Mouse (Mus musculus) right cerebral cortex, postnatal 25 days (tissue): Measurements from ENCODE around the gene Atg10.
A peak's percentile ranks its signal among the peaks of the same experiment; 100 is the strongest.

ENCODE experiments used
- DNase-seq: peaks from one replicate; pipeline ENCODE4 v3.0.0; 2022

Atg10 gene

GRCm38 (mm10) chr13:91171766-91172491 lies 51.8 kb downstream of the Atg10 start:
- DNase-seq: no peak

GRCm38 (mm10) chr13:91171205-91171604 lies 52.6 kb downstream of the Atg10 start:
- DNase-seq: no peak

GRCm38 (mm10) chr13:91169529-91170319 lies 54.0 kb downstream of the Atg10 start:
- no peak for DNase-seq

GRCm38 (mm10) chr13:91168486-91168885 lies 55.3 kb downstream of the Atg10 start:
- no peak for DNase-seq

- no peak for DNase-seq
Measured at GRCm38 (mm10) chr13:91167561-91167960, 56.2 kb downstream of the Atg10 start.

DNA sequence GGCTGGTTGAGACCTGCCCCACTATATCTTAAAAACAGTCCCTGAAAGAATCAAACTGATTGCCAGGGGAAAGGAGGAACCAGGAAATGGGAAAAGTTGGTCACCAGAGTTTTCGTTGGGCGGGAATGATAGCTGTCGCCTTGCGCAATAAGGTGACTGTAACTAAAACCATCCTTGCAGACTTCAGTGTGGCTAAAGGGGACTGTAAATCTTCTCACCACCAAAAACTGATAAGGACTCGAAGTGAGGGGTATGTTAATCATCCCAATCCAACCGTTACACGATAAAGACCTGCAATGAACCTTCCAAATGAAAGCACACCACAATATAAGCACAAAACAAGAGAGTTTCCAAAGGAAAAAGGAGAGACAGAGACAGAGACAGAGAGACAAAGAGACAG lies 57.5 kb downstream of the Atg10 start:
- no peak for DNase-seq

DNA sequence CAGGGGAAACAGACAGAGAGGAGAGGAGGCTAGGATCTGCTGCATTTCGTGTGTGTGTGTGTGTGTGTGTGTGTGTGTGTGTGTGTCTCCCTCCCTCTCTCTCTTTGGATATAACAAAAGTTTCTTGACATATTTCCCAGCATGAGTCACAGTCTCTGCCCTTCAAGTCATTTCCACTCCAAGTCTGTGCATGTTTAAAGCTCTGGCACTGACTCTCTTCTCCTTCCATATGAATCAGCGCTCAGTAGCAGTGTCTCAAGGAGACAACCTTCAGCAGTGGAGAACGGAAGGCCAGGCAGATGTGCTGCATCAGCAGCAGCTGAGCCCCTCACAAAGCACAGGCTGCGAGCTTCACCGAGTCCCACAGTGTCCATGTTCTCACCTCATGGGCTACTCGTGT lies 58.6 kb downstream of the Atg10 start:
- DNase-seq: peak; percentile 51

- DNase-seq: no peak
Measured at GRCm38 (mm10) chr13:91163292-91163691, 60.5 kb downstream of the Atg10 start.

DNA sequence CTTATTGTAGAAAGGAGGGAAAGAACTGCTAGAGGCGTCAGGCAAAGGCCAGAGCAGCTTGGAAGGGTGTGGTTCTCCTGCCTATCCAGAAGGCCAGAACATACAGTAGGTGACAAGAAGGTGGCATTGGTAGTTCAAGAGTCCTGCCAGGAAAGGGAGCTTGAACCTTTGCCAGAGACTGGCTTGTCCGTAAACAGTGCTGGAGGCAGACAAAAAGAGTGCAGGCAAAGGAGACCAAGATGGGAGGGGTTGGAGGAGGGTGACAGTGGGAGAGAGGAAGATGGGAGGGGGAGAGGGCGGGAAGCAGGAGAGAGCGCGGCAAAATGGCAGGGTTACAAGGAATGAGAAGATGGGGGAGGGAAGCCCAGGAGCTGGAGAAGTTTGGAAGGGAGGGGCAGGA lies 61.3 kb downstream of the Atg10 start:
- DNase-seq: no peak

DNA sequence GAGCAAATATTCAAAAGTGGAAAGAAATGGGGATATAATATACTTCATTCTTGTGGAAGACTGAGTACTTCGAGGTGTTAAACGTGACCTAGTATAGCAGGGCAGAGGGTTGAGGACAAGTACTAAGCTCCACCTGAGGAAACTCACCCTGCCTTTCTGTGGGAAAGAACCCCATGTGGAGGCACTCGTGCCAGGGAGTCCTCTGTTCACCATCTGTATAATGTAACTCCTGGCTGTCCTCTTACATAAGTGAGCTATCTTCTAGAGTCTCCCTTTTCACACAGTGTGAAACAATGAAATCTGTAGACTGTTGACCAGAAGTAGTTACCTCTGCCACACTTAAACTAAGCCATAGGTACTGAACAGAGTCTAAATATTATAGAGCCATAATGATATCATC lies 63.2 kb downstream of the Atg10 start:
- DNase-seq: no peak

DNA sequence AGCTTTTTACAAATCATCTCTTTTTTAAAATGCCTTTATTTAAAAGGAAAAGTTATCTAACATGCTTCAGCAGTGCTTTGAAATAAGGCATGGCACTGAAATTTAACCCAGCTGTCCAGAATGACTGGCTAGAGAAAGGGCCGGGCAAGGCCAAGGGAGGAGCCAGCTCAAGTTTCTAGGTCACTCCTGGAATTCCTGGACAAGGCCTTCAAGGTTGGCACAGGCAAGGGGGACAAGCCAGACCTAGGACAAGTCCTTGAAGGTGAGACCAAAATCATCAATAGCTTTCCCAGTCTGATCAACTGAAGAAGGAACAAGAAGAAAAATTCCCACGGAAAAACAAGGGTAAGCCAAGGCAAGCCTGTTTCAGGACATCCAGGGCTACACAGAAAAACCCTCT lies 63.9 kb downstream of the Atg10 start:
- DNase-seq: no peak

DNA sequence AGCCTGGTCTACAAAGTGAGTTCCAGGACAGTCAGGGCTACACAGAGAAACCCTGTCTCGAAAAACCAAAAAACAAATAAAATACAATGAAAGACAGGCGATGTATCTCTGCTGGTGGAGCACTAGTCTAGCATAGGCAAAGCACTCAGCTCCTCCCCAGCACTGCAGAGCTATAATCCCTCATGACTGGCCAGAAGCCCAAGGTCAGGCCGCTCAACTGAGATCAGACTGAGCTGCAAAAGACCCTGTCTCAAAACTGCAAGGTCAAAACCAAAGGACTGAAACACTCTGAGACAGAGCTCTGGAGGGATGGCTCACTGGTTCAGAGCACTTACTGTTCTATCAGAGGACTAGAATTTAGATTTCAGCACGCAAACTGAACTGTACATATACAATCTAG lies 65.8 kb downstream of the Atg10 start:
- no peak for DNase-seq

DNA sequence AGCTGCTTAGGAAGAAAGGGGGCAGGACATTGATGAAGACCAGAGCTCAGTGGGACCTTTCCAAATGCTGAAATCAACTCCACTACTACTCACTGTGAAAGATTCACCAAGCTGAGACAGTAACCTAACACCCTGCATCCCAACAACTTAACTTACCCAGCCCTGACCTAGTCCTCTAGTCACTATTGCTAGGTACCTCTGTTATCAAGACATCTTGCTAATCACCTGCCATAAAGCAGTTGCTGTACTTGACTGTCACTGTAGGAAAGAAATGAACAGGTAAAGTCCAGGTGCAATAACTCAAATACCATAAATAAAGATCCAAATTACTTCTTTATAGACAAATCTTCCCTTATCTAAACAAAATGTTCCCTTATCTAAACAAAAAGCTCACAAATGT lies 66.3 kb downstream of the Atg10 start:
- DNase-seq: no peak

DNA sequence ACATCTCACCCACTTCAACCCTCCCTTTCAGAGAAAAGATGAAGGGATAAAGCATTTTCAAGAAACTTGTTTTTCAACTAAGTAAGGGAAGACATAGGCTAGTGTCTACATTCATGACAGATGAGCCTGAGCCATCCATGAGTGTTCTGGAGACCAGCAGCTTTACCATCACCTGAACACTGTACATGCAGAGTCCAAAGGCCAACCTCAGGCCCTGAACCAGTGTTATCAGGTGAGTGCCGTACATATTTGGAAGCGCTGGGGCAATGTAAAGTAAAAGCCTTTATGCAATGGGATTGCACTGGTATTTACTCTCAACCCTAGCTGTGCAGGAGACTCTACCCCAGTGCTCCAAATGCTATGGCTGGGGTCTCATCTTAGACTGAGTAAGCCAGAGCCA lies 66.8 kb downstream of the Atg10 start:
- DNase-seq: no peak

DNA sequence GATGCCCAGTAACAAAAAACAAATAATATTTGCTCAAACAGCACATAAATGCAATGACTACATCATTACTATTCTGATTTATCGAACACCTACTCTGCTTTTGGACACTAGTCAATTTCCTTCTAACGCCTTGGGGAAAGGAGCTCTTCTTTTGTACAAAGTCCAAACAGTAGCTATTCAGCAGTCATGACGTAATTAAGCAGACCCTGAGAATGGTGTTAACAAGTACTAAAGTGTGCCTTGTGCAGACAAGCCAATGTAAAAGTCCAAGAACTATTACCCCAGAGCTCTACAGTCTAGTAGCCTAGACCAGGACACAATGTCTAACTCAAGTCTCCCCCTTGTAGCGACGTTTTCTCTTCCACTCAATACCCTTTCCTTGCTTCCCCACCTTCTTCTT lies 67.5 kb downstream of the Atg10 start:
- DNase-seq: no peak

- DNase-seq: no peak
Measured at GRCm38 (mm10) chr13:91155429-91156207, 68.2 kb downstream of the Atg10 start.

- no peak for DNase-seq
Measured at GRCm38 (mm10) chr13:91154622-91155021, 69.1 kb downstream of the Atg10 start.

GRCm38 (mm10) chr13:91136337-91136736 lies 87.4 kb downstream of the Atg10 start:
- no peak for DNase-seq

DNA sequence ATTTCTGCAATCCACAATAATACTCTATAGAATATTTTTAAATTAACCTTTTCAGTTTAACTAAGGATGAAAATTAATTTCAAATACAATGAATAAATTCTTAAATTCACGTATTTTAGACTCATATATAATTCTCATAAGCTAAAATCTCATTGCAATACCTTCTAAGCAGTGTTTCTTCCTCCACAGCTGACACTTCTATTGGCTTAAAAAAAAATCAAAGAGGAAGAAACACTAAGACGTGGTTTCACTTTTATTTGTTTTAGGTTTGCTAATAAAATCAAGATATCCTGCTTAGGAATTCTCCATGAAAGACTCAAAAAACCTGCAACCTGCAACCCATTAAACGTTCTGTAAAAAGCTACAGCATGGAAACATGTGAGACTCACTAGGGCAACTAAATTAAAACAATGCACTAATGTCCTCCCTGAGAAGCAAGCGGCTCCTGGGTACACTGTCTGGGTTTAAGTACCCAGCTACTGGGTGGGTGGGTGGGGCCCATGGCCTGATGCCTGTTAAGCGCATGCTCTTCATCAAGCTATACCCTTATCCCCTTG lies 90.4 kb downstream of the Atg10 start:
- DNase-seq: no peak

GRCm38 (mm10) chr13:91129071-91129470 lies 94.7 kb downstream of the Atg10 start:
- no peak for DNase-seq

GRCm38 (mm10) chr13:91128581-91128980 lies 95.2 kb downstream of the Atg10 start:
- DNase-seq: no peak

GRCm38 (mm10) chr13:91118156-91118555 lies 105.6 kb downstream of the Atg10 start:
- no peak for DNase-seq

DNA sequence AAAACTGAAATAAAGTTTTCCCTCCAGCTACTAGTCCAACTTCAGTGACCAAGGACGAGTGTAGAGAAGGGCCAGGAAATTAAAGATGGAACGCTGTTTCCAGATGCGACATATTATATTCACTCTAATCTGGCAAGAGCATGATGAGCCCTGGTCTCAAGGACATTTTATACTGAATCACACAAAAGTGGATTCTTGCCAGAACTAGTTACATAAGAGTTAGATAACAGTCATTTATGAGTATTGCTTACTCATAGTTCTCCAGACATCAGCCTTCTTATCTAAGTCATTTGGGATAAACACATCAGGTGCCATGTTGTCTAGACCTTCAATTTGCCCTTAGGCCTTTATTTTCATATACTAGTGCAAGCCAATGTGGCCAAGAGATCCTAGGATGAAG lies 108.9 kb downstream of the Atg10 start:
- DNase-seq: no peak
